Mouse (Mus musculus) CH12.LX (cell line): ENCODE measurements at regions not wholly inside any gene's neighbourhood (a gene's known extent, or its start where the extent isn't known, plus 50 kb on each side); places are given as distances from the start of the nearest gene placed in this dataset.

Source experiments
- DNase-seq: peaks from one replicate; pipeline ENCODE4 v3.0.0-alpha.2; 2013; ENCODE audit errors: extremely low read depth
- H3K27ac ChIP-seq: 2 replicates; pipeline ENCODE4 v1.5.1; 2012; ENCODE audit warnings: low read depth, mild to moderate bottlenecking, control low read depth, moderate library complexity; ENCODE audit not compliant: insufficient read depth
- H3K27me3 ChIP-seq: replicated peaks from 2 replicates; pipeline ENCODE3; 2012; ENCODE audit warnings: inconsistent platforms
- H3K36me3 ChIP-seq, 2 experiments: replicated peaks in 1 of 2; 2 replicates each; pipeline versions ENCODE3 to v1.6.1; 2012; ENCODE audit warnings: inconsistent platforms in 1 of 2, low read length in 1 of 2, mild to moderate bottlenecking in 1 of 2, mixed read lengths in 1 of 2, moderate library complexity in 1 of 2; ENCODE audit not compliant: control insufficient read depth in 1 of 2, insufficient read depth in 1 of 2
- H3K4me1 ChIP-seq, 2 experiments: 2 replicates each; pipeline ENCODE4 v1.6.1; 2012; ENCODE audit warnings: inconsistent platforms in 1 of 2, moderate library complexity in 1 of 2; ENCODE audit not compliant: insufficient read depth in 2 of 2, control insufficient read depth in 1 of 2
- H3K4me2 ChIP-seq: 2 replicates; pipeline ENCODE4 v1.6.1; 2012; ENCODE audit warnings: low read depth, mild to moderate bottlenecking, control low read depth; ENCODE audit not compliant: poor library complexity, insufficient read depth, severe bottlenecking
- H3K4me3 ChIP-seq, 3 experiments: fragments of 150-350 bp in 1 of 3; sonication (generic) in 1 of 3; replicated peaks in 1 of 3; 2 replicates each; pipeline versions ENCODE3 to v1.5.1; 2011 to 2012; ENCODE audit warnings: low read depth in 2 of 3, low read length in 2 of 3, mild to moderate bottlenecking in 2 of 3, moderate library complexity in 2 of 3, control low read depth in 1 of 3, improper control_type of control experiment in 1 of 3, inconsistent platforms in 1 of 3, mixed read lengths in 1 of 3; ENCODE audit not compliant: poor library complexity in 1 of 3
- H3K79me2 ChIP-seq: replicated peaks from 2 replicates; pipeline ENCODE4 v1.6.1; 2012; ENCODE audit warnings: mild to moderate bottlenecking, moderate library complexity; ENCODE audit not compliant: control insufficient read depth, poor library complexity, insufficient read depth, severe bottlenecking; ENCODE audit errors: extremely low read depth
- H3K9ac ChIP-seq: 2 replicates; pipeline ENCODE4 v1.6.1; 2012; ENCODE audit warnings: low read depth, mild to moderate bottlenecking, control low read depth, moderate library complexity; ENCODE audit not compliant: insufficient read depth
- H3K9me3 ChIP-seq: replicated peaks from 2 replicates; pipeline ENCODE3; 2012; ENCODE audit warnings: low read length, inconsistent platforms, mixed read lengths
- BHLHE40 ChIP-seq: IDR thresholded peaks from 2 replicates; pipeline ENCODE4 v1.6.1; 2011; ENCODE audit warnings: mild to moderate bottlenecking, low read depth, low read length, improper control_type of control experiment
- CHD1 ChIP-seq: IDR thresholded peaks from 2 replicates; pipeline ENCODE4 v1.6.1; 2012; ENCODE audit warnings: low read depth, low read length, improper control_type of control experiment, inconsistent platforms
- CHD2 ChIP-seq: IDR thresholded peaks from 2 replicates; pipeline ENCODE4 v1.6.1; 2011; ENCODE audit warnings: low read length, improper control_type of control experiment
- CTCF ChIP-seq, 2 experiments: IDR thresholded peaks in 1 of 2; conservative IDR thresholded peaks in 1 of 2; 2 replicates each; pipeline ENCODE4 v1.5.1; 2011 to 2012; ENCODE audit warnings: low read depth in 2 of 2, low read length in 2 of 2, improper control_type of control experiment in 1 of 2, inconsistent platforms in 1 of 2, mild to moderate bottlenecking in 1 of 2, moderate library complexity in 1 of 2
- ELF1 ChIP-seq: IDR thresholded peaks from 2 replicates; pipeline ENCODE4 v1.6.1; 2014; ENCODE audit warnings: low read depth, mild to moderate bottlenecking, inconsistent platforms, low read length, improper control_type of control experiment
- EP300 ChIP-seq: IDR thresholded peaks from 2 replicates; pipeline ENCODE4 v1.6.1; 2011; ENCODE audit warnings: low read length, improper control_type of control experiment
- ETS1 ChIP-seq: conservative IDR thresholded peaks from 2 replicates; pipeline ENCODE4 v1.6.1; 2012; ENCODE audit warnings: low read depth, mild to moderate bottlenecking, inconsistent platforms, low read length, improper control_type of control experiment, moderate library complexity
- HCFC1 ChIP-seq: IDR thresholded peaks from 2 replicates; pipeline ENCODE4 v1.6.1; 2012; ENCODE audit warnings: low read depth, mild to moderate bottlenecking, inconsistent platforms, low read length, improper control_type of control experiment
- JUND ChIP-seq: conservative IDR thresholded peaks from 2 replicates; pipeline ENCODE4 v1.6.1; 2011; ENCODE audit warnings: low read depth, low read length, improper control_type of control experiment
- MAZ ChIP-seq: IDR thresholded peaks from 2 replicates; pipeline ENCODE4 v1.6.1; 2012; ENCODE audit warnings: low read depth, mild to moderate bottlenecking, inconsistent platforms, low read length, improper control_type of control experiment, moderate library complexity
- MXI1 ChIP-seq: IDR thresholded peaks from 2 replicates; pipeline ENCODE4 v1.6.1; 2011; ENCODE audit warnings: mild to moderate bottlenecking, low read depth, low read length, improper control_type of control experiment
- NELFE ChIP-seq: IDR thresholded peaks from 2 replicates; pipeline ENCODE4 v1.6.1; 2011; ENCODE audit warnings: low read depth, low read length, improper control_type of control experiment
- NRF1 ChIP-seq: IDR thresholded peaks from 2 replicates; pipeline ENCODE4 v1.6.1; 2014; ENCODE audit warnings: low read depth, mild to moderate bottlenecking, inconsistent platforms, low read length, improper control_type of control experiment, moderate library complexity
- PAX5 ChIP-seq: IDR thresholded peaks from 2 replicates; pipeline ENCODE4 v1.6.1; 2012; ENCODE audit warnings: low read length, inconsistent platforms, mixed read lengths
- POLR2AphosphoS2 ChIP-seq: IDR thresholded peaks from 2 replicates; pipeline ENCODE4 v1.6.1; 2011; ENCODE audit warnings: low read depth, low read length, improper control_type of control experiment
- RAD21 ChIP-seq: IDR thresholded peaks from 2 replicates; pipeline ENCODE4 v1.6.1; 2011; ENCODE audit warnings: low read depth, mild to moderate bottlenecking, low read length, improper control_type of control experiment, moderate library complexity
- RCOR1 ChIP-seq: conservative IDR thresholded peaks from 2 replicates; pipeline ENCODE4 v1.6.1; 2012; ENCODE audit warnings: low read depth, mild to moderate bottlenecking, inconsistent platforms, low read length, improper control_type of control experiment
- SIN3A ChIP-seq: IDR thresholded peaks from 2 replicates; pipeline ENCODE4 v1.6.1; 2012; ENCODE audit warnings: low read length, improper control_type of control experiment, inconsistent platforms
- SMC3 ChIP-seq: IDR thresholded peaks from 2 replicates; pipeline ENCODE4 v1.6.1; 2011; ENCODE audit warnings: low read depth, low read length, improper control_type of control experiment
- TBP ChIP-seq: conservative IDR thresholded peaks from 2 replicates; pipeline ENCODE4 v1.6.1; 2011; ENCODE audit warnings: low read depth, low read length, improper control_type of control experiment
- TCF12 ChIP-seq: IDR thresholded peaks from 2 replicates; pipeline ENCODE4 v1.6.1; 2014; ENCODE audit warnings: low read depth, mild to moderate bottlenecking, inconsistent platforms, low read length, improper control_type of control experiment
- USF2 ChIP-seq: conservative IDR thresholded peaks from 2 replicates; pipeline ENCODE4 v1.6.1; 2011; ENCODE audit warnings: low read depth, low read length, improper control_type of control experiment
- ZC3H11A ChIP-seq: IDR thresholded peaks from 2 replicates; pipeline ENCODE4 v1.6.1; 2012; ENCODE audit warnings: low read depth, mild to moderate bottlenecking, inconsistent platforms, low read length, improper control_type of control experiment
- ZKSCAN1 ChIP-seq: IDR thresholded peaks from 2 replicates; pipeline ENCODE4 v1.6.1; 2012; ENCODE audit warnings: low read depth, inconsistent platforms, low read length, improper control_type of control experiment, borderline replicate concordance
- ZMIZ1 ChIP-seq: IDR thresholded peaks from 2 replicates; pipeline ENCODE4 v1.6.1; 2012; ENCODE audit warnings: low read depth, mild to moderate bottlenecking, inconsistent platforms, low read length, improper control_type of control experiment
- ZNF384 ChIP-seq: IDR thresholded peaks from 2 replicates; pipeline ENCODE4 v1.6.1; 2012; ENCODE audit warnings: low read depth, low read length, improper control_type of control experiment, inconsistent platforms
- dilution Hi-C: fragments of 300-500 bp; cut with MboI; formaldehyde crosslinking; loops from 2 replicates; pipeline ENCODE4 v1.14.3; 2020; ENCODE audit warnings: low sequenced_read_pairs; ENCODE audit not compliant: extremely low pct_unique_long_range_greater_than_20kb, extremely low pct_ligation_motif_present
- in situ Hi-C: fragments of 300-500 bp; cut with MboI; formaldehyde crosslinking; loops from 3 replicates; pipeline ENCODE4 v1.14.3; 2019; ENCODE audit warnings: low sequenced_read_pairs, low pct_ligation_motif_present, low pct_unique_long_range_greater_than_20kb, mixed read lengths

- H3K27me3 ChIP-seq: no peaks in the 10 kb centered on the region
- TF ChIP-seq ELF1: no peak
- TF ChIP-seq MAZ: no peak
- H3K4me3 ChIP-seq: no peak overlapping the region
- H3K4me2 ChIP-seq: no peak overlapping the region
- no peaks in the 10 kb centered on the region for H3K79me2 ChIP-seq
- H3K36me3 ChIP-seq: no peaks in the 10 kb centered on the region
- dilution Hi-C loops (no loop called here), in situ Hi-C loops (no loop called here)
- no peak for DNase-seq
- H3K9me3 ChIP-seq: peaks cover 76% of the 10 kb centered on the region
- no peaks in the 10 kb centered on the region for H3K4me1 ChIP-seq
- no peak overlapping the region for H3K9ac ChIP-seq
- no peak overlapping the region for H3K27ac ChIP-seq
Measured at GRCm38 (mm10) chr13:72232080-72232479, 268.6 kb upstream of the Irx1 start.

- H3K4me1 ChIP-seq: no peaks in the 10 kb centered on the region
- no peaks in the 10 kb centered on the region for H3K36me3 ChIP-seq
- no peak overlapping the region for H3K4me3 ChIP-seq
- dilution Hi-C loops: no loop called here
- no peak overlapping the region for H3K9ac ChIP-seq
- no peak for DNase-seq
- no peak overlapping the region for H3K27ac ChIP-seq
- H3K79me2 ChIP-seq: no peaks in the 10 kb centered on the region
- TF ChIP-seq ZNF384 (no peak), CTCF (conservative IDR thresholded peaks at IDR 0.05 in 1 of 2, IDR thresholded peaks at IDR 0.05 in 1 of 2; ENCODE audit: low read depth in 2 of 2, low read length in 2 of 2) (no peak), TCF12 (no peak), TBP (no peak), ZMIZ1 (no peak), SIN3A (no peak), POLR2AphosphoS2 (no peak), ZC3H11A (no peak), JUND (no peak), ZKSCAN1 (no peak), SMC3 (no peak), HCFC1 (no peak), USF2 (no peak), CHD2 (no peak), EP300 (no peak)
- no peaks in the 10 kb centered on the region for H3K27me3 ChIP-seq
- H3K9me3 ChIP-seq: peaks cover 73% of the 10 kb centered on the region
- in situ Hi-C loops: no loop called here
- no peak overlapping the region for H3K4me2 ChIP-seq
Measured at GRCm38 (mm10) chr13:72241919-72242318, 278.4 kb upstream of the Irx1 start.

DNA sequence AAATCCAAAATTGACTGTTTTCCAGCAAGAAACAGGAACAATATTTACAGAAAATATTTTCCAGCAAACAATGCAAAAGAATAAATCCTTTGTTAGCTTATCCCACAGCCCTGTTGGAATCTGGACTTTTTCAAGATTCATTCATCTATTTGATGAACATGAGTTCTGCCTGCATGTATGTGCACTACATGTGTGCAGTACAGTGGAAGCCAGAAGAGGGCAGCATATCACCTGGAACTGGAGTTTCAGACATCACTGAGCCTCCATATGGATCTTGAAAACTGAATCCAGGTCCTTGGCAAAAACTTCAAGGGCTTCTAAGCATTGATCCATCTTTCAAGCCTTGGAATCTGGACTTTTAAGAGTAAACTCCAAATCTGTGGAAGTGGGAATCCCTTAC, 286.9 kb upstream of the Irx1 start:
- in situ Hi-C loops: no loop called here
- Histone ChIP-seq H3K27ac (no peak overlapping the region), H3K79me2 (no peaks in the 10 kb centered on the region), H3K36me3 (no peaks in the 10 kb centered on the region), H3K27me3 (no peaks in the 10 kb centered on the region), H3K4me3 (no peak overlapping the region), H3K9me3 (peaks cover 56% of the 10 kb centered on the region), H3K4me2 (no peak overlapping the region), H3K9ac (no peak overlapping the region), H3K4me1 (no peaks in the 10 kb centered on the region)
- TF ChIP-seq TBP: no peak
- TF ChIP-seq PAX5: no peak
- no peak for TF ChIP-seq MAZ
- TF ChIP-seq HCFC1: no peak
- no peak for TF ChIP-seq CHD1
- TF ChIP-seq NRF1: no peak
- TF ChIP-seq ZC3H11A: no peak
- TF ChIP-seq RAD21: no peak
- TF ChIP-seq ETS1: no peak
- no peak for TF ChIP-seq NELFE
- no peak for TF ChIP-seq ZKSCAN1
- no peak for TF ChIP-seq MXI1
- no peak for TF ChIP-seq CTCF (conservative IDR thresholded peaks at IDR 0.05 in 1 of 2, IDR thresholded peaks at IDR 0.05 in 1 of 2; ENCODE audit: low read depth in 2 of 2, low read length in 2 of 2)
- no peak for TF ChIP-seq ELF1
- TF ChIP-seq SIN3A: no peak
- no peak for TF ChIP-seq TCF12
- no peak for TF ChIP-seq RCOR1
- no peak for TF ChIP-seq BHLHE40
- no peak for TF ChIP-seq EP300
- DNase-seq: no peak
- dilution Hi-C loops: no loop called here
